Mouse (Mus musculus) mesoderm, embryonic 11.5 days (tissue): ENCODE results near the gene Sema3f.

Source experiments
- DNase-seq: peaks from one replicate; pipeline ENCODE4 v3.0.0-alpha.2; 2012; ENCODE audit warnings: low read depth, low spot score

Gene Sema3f

DNA sequence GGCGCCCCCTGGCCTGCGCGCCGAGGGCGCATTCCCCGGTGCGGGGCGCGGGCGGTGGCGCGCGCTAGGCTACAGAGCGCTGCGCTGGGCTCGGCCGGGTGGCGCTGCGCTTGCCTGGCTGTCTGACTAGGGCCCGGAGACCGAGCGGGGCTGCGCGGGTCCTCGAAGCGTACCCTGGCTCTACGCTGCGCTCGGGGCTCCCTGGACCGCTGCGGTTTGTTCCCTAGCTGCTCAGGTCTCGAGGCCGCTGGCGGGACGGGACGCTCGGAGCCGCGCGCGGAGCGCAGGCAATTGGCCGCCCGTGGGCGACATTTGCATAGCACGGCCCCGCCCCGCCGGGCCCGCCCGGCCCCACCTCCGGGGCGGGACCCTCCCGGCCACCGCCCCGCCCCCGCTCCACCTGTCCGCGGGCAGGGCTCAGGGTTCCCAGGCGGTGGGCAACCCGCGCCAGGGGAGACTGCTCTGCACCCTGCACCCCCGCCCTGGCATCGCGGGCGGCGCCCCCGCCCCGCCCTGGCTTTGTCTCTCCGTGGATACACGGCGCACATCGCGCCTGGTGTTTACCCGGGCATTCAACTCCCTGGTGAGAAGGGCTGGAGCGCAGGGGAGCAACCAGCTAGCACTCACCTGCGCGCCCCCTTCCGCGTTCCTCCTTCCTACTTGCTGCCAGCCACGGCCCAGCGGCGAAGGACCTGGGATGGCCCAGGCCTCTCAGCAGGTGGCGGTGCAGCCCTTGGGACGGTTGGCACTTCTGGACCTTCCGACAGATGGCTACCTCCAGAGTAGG, at the start of gene Sema3f:
Gene Sema3f, minus strand, starts transcription at position 779 of the 787 bp plus-strand sequence.
- peak; percentile 88 for DNase-seq

DNA sequence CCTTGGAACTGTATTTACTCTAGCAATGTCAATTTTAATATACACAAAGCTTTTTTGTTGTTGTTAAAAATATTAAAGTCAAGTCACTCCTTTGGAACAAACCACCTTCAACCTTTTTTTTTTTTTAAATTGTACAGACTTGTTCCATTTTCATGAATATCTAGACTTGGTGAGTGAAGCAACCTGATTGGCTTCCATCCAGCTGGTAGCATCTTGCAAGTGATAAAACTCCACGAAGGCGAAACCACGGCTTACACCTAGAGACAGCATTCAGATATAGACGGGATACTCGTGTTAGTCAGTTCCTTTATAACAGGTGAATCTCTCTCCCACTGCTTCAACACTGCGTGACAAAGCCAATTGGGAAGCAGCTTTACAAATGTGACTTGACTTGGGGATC, 49.3 kb upstream of the Sema3f start:
- no peak for DNase-seq

- no peak for DNase-seq
These were observed 40.1 kb upstream of the Sema3f start for GRCm38 (mm10) chr9:107750378-107750777.

GRCm38 (mm10) chr9:107748063-107748462, 37.8 kb upstream of the Sema3f start:
- no peak for DNase-seq

DNA sequence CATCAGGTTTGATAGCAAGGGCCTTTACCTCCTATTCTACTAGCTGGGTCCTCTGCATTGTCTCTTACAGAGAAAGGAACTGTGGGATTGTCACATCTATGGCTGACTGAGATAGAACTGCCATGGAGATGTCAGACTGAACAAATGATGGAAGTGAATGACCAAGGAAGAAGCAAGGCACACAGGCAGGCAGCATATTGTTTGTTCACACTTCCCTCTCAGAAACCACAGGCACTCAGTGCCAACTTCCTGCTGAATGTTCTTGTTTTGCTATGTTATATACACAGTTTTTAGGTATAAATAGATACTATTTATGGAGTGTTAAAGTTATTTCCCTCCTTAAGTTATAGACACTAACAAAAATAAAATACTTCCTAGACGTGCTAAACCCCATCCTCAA, 37.0 kb upstream of the Sema3f start:
- no peak for DNase-seq

GRCm38 (mm10) chr9:107746679-107747078, 36.4 kb upstream of the Sema3f start:
- no peak for DNase-seq

- no peak for DNase-seq
These were observed 33.8 kb upstream of the Sema3f start for GRCm38 (mm10) chr9:107744061-107744460.

- no peak for DNase-seq
These were observed 28.5 kb upstream of the Sema3f start for GRCm38 (mm10) chr9:107738841-107739202.

DNA sequence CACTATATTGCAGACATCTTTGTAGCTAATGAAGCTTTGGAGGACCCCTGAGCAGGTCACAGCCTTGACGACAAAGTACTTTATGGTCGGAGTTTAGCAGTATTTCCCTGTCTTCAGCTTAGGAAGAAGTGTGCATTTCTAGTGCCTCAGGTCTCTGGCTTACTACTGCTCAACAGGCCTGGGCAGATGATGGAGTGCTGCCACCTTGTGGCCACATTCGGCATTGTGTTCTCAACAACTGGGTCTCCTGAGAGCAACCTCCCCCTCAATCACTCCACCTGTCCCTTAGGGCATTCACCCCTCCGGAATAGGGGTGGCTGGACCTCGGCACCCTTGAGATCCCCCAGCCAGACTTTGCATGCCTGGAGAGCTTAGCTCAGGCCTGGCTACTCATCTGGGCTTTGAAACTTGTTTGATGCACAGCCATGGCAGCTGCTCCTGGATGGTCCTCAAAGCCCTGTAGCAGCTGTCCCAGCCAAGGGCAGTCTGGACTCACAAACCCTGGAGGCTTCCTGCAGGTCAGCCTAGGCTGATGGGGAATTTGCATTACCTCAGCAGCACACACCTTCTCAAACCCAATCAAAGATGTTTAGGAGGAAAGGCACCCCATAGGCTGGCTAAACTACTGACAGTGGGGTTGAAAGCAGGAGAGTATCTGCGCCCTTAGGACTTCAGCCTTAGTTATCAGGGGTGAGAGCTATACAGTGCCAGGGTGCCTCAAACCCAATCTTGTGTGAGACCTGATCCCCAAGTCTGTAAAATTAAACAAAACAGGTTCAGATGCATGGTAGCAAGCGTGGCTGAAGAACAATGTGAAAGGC, 28.0 kb upstream of the Sema3f start:
- peak; percentile 92 for DNase-seq

DNA sequence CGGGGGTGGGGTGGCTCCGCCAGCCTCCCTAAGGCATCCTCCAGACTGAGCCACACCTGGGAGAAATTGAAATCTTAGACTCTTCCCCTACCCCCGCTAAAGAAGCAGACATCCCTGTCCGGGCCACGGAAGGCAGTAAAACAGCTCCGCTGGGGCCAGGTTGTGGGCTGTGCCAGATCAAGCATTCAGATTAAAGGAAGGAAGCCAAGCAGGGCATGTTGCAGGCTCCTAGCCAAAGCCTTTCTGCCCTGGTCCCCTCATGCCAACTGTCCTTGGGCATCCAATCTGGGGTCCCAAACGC, 25.9 kb upstream of the Sema3f start:
- no peak for DNase-seq

GRCm38 (mm10) chr9:107735356-107736184, 25.3 kb upstream of the Sema3f start:
- DNase-seq = no peak

DNA sequence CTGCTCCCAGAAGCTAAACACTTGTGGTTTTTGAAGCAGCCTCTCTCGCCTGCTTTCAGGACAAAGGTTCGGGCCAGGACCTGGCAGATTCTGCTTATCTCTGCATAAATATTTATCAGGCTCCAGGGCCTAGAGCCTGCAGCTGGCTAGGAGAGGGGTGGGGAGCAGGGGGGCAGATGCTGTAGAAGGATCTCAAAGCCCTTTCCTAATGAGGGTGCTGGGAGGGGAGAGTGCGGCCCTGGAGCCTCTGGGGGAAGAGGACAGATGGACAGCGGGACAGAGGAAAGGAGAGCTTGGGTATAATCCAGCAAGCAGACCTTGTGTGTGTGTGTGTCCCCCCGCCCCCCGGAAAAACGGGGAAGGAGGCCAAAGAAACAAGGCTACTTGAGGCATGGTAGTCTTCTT, 24.3 kb upstream of the Sema3f start:
- DNase-seq = no peak

GRCm38 (mm10) chr9:107729709-107730108, 19.4 kb upstream of the Sema3f start:
- no peak for DNase-seq

- DNase-seq = no peak
These were observed 18.8 kb upstream of the Sema3f start for GRCm38 (mm10) chr9:107728919-107729670.

DNA sequence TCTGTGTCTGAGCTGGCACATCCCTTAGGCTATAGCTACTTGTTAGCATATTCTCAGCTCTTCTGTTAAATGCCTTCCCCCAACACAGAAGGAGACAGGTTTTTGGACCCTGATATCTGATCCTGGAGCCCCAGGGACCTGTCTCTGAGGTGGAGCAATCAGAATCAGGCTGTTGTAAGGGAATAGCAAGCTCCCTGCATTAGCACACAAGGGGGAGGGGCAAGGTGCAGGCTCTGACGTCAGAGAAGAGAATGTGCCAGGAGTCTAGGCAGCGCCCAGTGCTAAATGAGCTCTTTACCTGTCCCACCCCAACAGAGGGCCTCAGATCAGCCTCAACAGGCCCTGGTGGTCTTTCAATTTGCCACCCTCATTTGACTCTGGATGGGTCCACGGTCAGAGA, 16.8 kb upstream of the Sema3f start:
- no peak for DNase-seq

GRCm38 (mm10) chr9:107724796-107725195, 14.5 kb upstream of the Sema3f start:
- DNase-seq = no peak

- DNase-seq = no peak
These were observed 13.7 kb upstream of the Sema3f start for GRCm38 (mm10) chr9:107723794-107724531.

DNA sequence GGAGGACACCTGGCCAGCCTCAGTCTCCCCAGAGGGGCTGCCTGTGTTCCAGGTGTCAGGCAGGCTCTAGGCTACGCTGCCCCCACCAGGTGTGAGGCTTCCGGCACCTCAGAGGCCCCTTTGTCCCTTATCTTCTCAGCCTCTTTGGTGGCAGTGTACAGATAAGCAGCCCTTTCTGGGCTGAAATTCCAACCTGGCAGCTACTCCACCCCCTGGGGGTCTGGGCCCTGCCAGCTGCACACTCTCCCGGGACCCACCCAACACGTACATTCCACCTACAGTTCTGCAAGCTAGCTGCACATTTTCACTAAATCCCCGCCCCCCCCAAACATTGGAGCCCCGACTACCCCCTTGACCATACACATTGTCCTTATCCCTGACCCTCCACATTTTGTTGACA, 13.0 kb upstream of the Sema3f start:
- no peak for DNase-seq

- no peak for DNase-seq
These were observed 8.7 kb upstream of the Sema3f start for GRCm38 (mm10) chr9:107718781-107719540.

DNA sequence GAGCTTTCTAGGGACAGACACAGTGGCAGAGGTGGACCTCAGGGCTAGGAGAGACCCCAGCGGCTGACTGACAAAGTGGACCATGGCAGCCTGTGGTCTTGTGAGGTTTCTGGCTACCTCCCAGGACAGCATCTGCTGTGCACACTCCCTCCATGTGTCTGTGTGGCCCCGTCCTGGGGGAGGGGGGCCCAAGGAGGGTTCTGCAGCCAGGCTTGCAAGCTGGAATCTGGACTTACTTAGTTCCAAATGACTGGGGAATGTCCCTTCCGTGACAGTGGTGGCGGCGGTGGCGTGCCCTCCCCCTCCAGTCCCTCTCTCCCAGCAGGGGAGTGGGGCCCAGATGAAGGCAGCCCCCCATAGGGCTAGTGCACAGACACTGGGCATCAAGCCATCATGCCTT, 6.7 kb upstream of the Sema3f start:
- DNase-seq = no peak
